Comparison of ENCODE assay signal across 19 mouse cellular contexts in the genomic region with DNA sequence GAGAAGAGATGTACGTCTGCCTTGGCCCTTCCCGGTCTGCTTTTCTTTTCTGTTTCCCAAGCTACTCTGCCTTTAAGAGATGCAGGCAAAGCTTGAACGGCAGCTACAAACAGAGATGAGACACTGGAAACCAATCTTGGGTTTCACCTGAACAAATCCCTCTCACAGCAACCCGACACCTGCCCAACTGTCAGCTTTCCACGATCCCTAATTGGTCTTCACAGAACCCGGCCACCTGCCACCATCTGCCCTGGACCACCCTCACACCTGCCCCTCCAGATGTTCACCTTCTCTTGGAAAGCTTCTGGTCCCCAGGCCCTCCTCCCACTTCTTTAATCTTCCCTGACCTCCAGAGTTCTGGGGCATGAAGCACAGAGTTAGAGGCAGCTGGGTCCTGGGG. TPM values are rescaled to one million over a fixed set of nuclear protein-coding genes. Genes with fewer than 3 reads are reported as not detected.
A peak's percentile ranks its signal among the peaks of the same experiment; 100 is the strongest.
DNase-seq lines count a peak whose midpoint lies in the region; ATAC-seq and TF ChIP-seq lines count a peak whose summit lies in the region.
"Had no signal": no experiment of that assay in that cellular context is flagged by ENCODE, and none has a peak within 500 bp of the region (broad histone marks: within the 10 kb centered on the region; RNA-seq: fewer than 3 reads in every experiment).

No protein-coding gene starts in this region.

- TF ChIP-seq CTCF in stomach, postnatal 0 days (IDR thresholded peaks at IDR 0.05; ENCODE audit: low read depth): no peak

- H3K9ac ChIP-seq in forebrain, embryonic 11.5 days (ENCODE audit: low read length): no peak overlapping the region; the same call in 1 of the 2 replicates
- no peak overlapping the region for H3K9ac ChIP-seq in forebrain, embryonic 15.5 days (replicated peaks)
- H3K9ac ChIP-seq in midbrain, embryonic 16.5 days (ENCODE audit: low read depth, low read length): no peak overlapping the region
- H3K9ac ChIP-seq in stomach, postnatal 0 days (ENCODE audit: low read length): no peak overlapping the region

- peak; percentile 46; the same call in 1 of the 2 replicates for ATAC-seq in forebrain, embryonic 11.5 days (replicated peaks; ENCODE audit: low FRiP score)
- ATAC-seq in forebrain, embryonic 15.5 days (replicated peaks): no peak
- ATAC-seq in midbrain, embryonic 16.5 days: no peak
- ATAC-seq in stomach, postnatal 0 days (ENCODE audit: low FRiP score, low TSS enrichment): no peak

- TF ChIP-seq EP300 in stomach, postnatal 0 days (optimal IDR thresholded peaks at IDR 0.05): no peak

- no peak overlapping the region for H3K4me2 ChIP-seq in forebrain, embryonic 11.5 days (ENCODE audit: low read depth, low read length, severe bottlenecking)
- no peak overlapping the region for H3K4me2 ChIP-seq in forebrain, embryonic 15.5 days (replicated peaks)
- no peak overlapping the region for H3K4me2 ChIP-seq in midbrain, embryonic 16.5 days (ENCODE audit: low read length)
- no peak overlapping the region for H3K4me2 ChIP-seq in stomach, postnatal 0 days (replicated peaks; ENCODE audit: low read depth)
- H3K4me2 ChIP-seq: liver, embryonic 11.5 days had no signal

- 45% methylated on average over 6 of the region's 6 CpGs for WGBS in forebrain, embryonic 11.5 days
- 31% methylated on average over 6 of the region's 6 CpGs for WGBS in forebrain, embryonic 15.5 days
- 44% methylated on average over 6 of the region's 6 CpGs for WGBS in midbrain, embryonic 10.5 days
- 37% methylated on average over 6 of the region's 6 CpGs for WGBS in midbrain, embryonic 16.5 days
- 31% methylated on average over 6 of the region's 6 CpGs for WGBS in embryonic facial prominence, embryonic 10.5 days
- WGBS in limb, embryonic 10.5 days: 34% methylated on average over 6 of the region's 6 CpGs
- 38% methylated on average over 6 of the region's 6 CpGs for WGBS in stomach, postnatal 0 days

- 0 out of 2 replicates have a peak, but pooled peaks cover 3% of the 10 kb centered on the region for H3K4me1 ChIP-seq in forebrain, embryonic 11.5 days (replicated peaks; ENCODE audit: control insufficient read depth, insufficient read depth, low read length)
- peaks cover 6% of the 10 kb centered on the region; the same call in 1 of the 2 replicates for H3K4me1 ChIP-seq in forebrain, embryonic 15.5 days
- peaks cover 39% of the 10 kb centered on the region for H3K4me1 ChIP-seq in midbrain, embryonic 10.5 days
- no peaks in the 10 kb centered on the region for H3K4me1 ChIP-seq in midbrain, embryonic 16.5 days (ENCODE audit: control insufficient read depth, insufficient read depth, low read length)
- peaks cover 41% of the 10 kb centered on the region for H3K4me1 ChIP-seq in embryonic facial prominence, embryonic 10.5 days
- H3K4me1 ChIP-seq in limb, embryonic 10.5 days: peaks cover 23% of the 10 kb centered on the region
- H3K4me1 ChIP-seq in stomach, postnatal 0 days (replicated peaks; ENCODE audit: control insufficient read depth, insufficient read depth): peaks cover 3% of the 10 kb centered on the region; the same call in 1 of the 2 replicates

- peak overlapping the region; percentile 27 for H3K27ac ChIP-seq in forebrain, embryonic 11.5 days (ENCODE audit: low read depth, low read length)
- H3K27ac ChIP-seq in forebrain, embryonic 15.5 days (replicated peaks): no peak overlapping the region
- peak overlapping the region; percentile 66 for H3K27ac ChIP-seq in midbrain, embryonic 10.5 days (replicated peaks)
- no peak overlapping the region for H3K27ac ChIP-seq in midbrain, embryonic 16.5 days (ENCODE audit: low read length)
- H3K27ac ChIP-seq in embryonic facial prominence, embryonic 10.5 days (replicated peaks): peak overlapping the region; percentile 61
- H3K27ac ChIP-seq in limb, embryonic 10.5 days: no peak overlapping the region
- H3K27ac ChIP-seq in stomach, postnatal 0 days (replicated peaks): no peak overlapping the region

- no peaks in the 10 kb centered on the region for H3K27me3 ChIP-seq in forebrain, embryonic 11.5 days (ENCODE audit: control insufficient read depth, insufficient read depth, low read length)
- no peaks in the 10 kb centered on the region for H3K27me3 ChIP-seq in forebrain, embryonic 15.5 days
- no peaks in the 10 kb centered on the region for H3K27me3 ChIP-seq in midbrain, embryonic 10.5 days (ENCODE audit: low read depth, poor library complexity, severe bottlenecking)
- H3K27me3 ChIP-seq in midbrain, embryonic 16.5 days (ENCODE audit: control insufficient read depth, insufficient read depth, low read depth, low read length): no peaks in the 10 kb centered on the region
- H3K27me3 ChIP-seq in embryonic facial prominence, embryonic 10.5 days (replicated peaks; ENCODE audit: low read depth, poor library complexity, severe bottlenecking): 0 out of 2 replicates have a peak, but pooled peaks cover 12% of the 10 kb centered on the region
- H3K27me3 ChIP-seq in limb, embryonic 10.5 days (ENCODE audit: low read depth, poor library complexity, severe bottlenecking): no peaks in the 10 kb centered on the region
- H3K27me3 ChIP-seq in stomach, postnatal 0 days (ENCODE audit: control insufficient read depth, insufficient read depth, low read length): no peaks in the 10 kb centered on the region
- H3K27me3 ChIP-seq: CH12.LX had no signal

- DNase-seq in forebrain, embryonic 11.5 days (ENCODE audit: low spot score): no peak
- DNase-seq in midbrain, embryonic 10.5 days (ENCODE audit: low spot score): no peak
- peak; percentile 72 for DNase-seq in embryonic facial prominence, embryonic 10.5 days (ENCODE audit: low spot score)
- DNase-seq in limb, embryonic 10.5 days (ENCODE audit: low spot score): peak; percentile 64
- DNase-seq in ovary, postnatal 36 days (ENCODE audit: low spot score): no peak
- DNase-seq in stomach, postnatal 0 days (ENCODE audit: low spot score): no peak
- DNase-seq: adrenal gland, postnatal 36 days; cerebellum, adult 2 months; gastrocnemius, postnatal 25 days; kidney, adult 8-10 months; kidney, postnatal 25 days; lung, adult 18-20 months; lung, postnatal 36 days; right cerebral cortex, adult 18-20 months; thymus, postnatal 14 days had no signal

- H3K4me3 ChIP-seq in forebrain, embryonic 11.5 days (ENCODE audit: low read depth, low read length): no peak overlapping the region
- H3K4me3 ChIP-seq in forebrain, embryonic 15.5 days: no peak overlapping the region
- H3K4me3 ChIP-seq in midbrain, embryonic 10.5 days: no peak overlapping the region
- H3K4me3 ChIP-seq in midbrain, embryonic 16.5 days (ENCODE audit: low read depth, low read length): no peak overlapping the region
- H3K4me3 ChIP-seq in embryonic facial prominence, embryonic 10.5 days: no peak overlapping the region
- no peak overlapping the region for H3K4me3 ChIP-seq in limb, embryonic 10.5 days
- H3K4me3 ChIP-seq in stomach, postnatal 0 days (ENCODE audit: low read depth, low read length): no peak overlapping the region

- no peaks in the 10 kb centered on the region for H3K36me3 ChIP-seq in forebrain, embryonic 11.5 days (ENCODE audit: control insufficient read depth, insufficient read depth, low read length)
- H3K36me3 ChIP-seq in forebrain, embryonic 15.5 days: no peaks in the 10 kb centered on the region
- H3K36me3 ChIP-seq in midbrain, embryonic 10.5 days: no peaks in the 10 kb centered on the region
- H3K36me3 ChIP-seq in midbrain, embryonic 16.5 days (ENCODE audit: control insufficient read depth, insufficient read depth, low read length): no peaks in the 10 kb centered on the region
- H3K36me3 ChIP-seq in embryonic facial prominence, embryonic 10.5 days (replicated peaks): no peaks in the 10 kb centered on the region
- H3K36me3 ChIP-seq in limb, embryonic 10.5 days: no peaks in the 10 kb centered on the region
- no peaks in the 10 kb centered on the region for H3K36me3 ChIP-seq in stomach, postnatal 0 days (ENCODE audit: control insufficient read depth, insufficient read depth, low read length)

- H3K9me3 ChIP-seq in forebrain, embryonic 11.5 days (ENCODE audit: control insufficient read depth, low read length): no peaks in the 10 kb centered on the region
- no peaks in the 10 kb centered on the region for H3K9me3 ChIP-seq in forebrain, embryonic 15.5 days
- H3K9me3 ChIP-seq in midbrain, embryonic 10.5 days (replicated peaks): no peaks in the 10 kb centered on the region
- no peaks in the 10 kb centered on the region for H3K9me3 ChIP-seq in midbrain, embryonic 16.5 days (replicated peaks; ENCODE audit: control insufficient read depth, low read length, poor library complexity, severe bottlenecking)
- H3K9me3 ChIP-seq in embryonic facial prominence, embryonic 10.5 days: no peaks in the 10 kb centered on the region
- no peaks in the 10 kb centered on the region for H3K9me3 ChIP-seq in limb, embryonic 10.5 days (replicated peaks)
- H3K9me3 ChIP-seq in stomach, postnatal 0 days (ENCODE audit: control insufficient read depth, low read length): no peaks in the 10 kb centered on the region

RNA-seq across cellular contexts. Expression of a gene that starts 41.8 kb away (rescaled TPM):
- 51.4 and 53.2 TPM in 2 replicates for polyA plus RNA-seq in forebrain, embryonic 11.5 days (2014; fragmentation: Nextera tagmentation; extraction: Ambion mirVana)
- polyA plus RNA-seq in forebrain, embryonic 15.5 days (2015; fragmentation: Nextera tagmentation; extraction: Ambion mirVana): 48.1 and 49.6 TPM in 2 replicates
- polyA plus RNA-seq in midbrain, embryonic 10.5 days (2016; fragmentation: Nextera tagmentation; extraction: Ambion mirVana): 54.1 and 65.9 TPM in 2 replicates
- polyA plus RNA-seq in midbrain, embryonic 16.5 days (2015; fragmentation: Nextera tagmentation; extraction: Ambion mirVana): 36.0 and 39.4 TPM in 2 replicates
- polyA plus RNA-seq in embryonic facial prominence, embryonic 10.5 days (2016; fragmentation: Nextera tagmentation; extraction: Ambion mirVana): 53.4 and 56.2 TPM in 2 replicates
- polyA plus RNA-seq in limb, embryonic 10.5 days (2016; fragmentation: Nextera tagmentation; extraction: Ambion mirVana): 46.5 and 57.1 TPM in 2 replicates
- 24.4 and 27.8 TPM in 2 replicates for polyA plus RNA-seq in stomach, postnatal 0 days (2015; fragmentation: Nextera tagmentation; extraction: Ambion mirVana)

RNA-seq across cellular contexts. Expression of a gene that starts 42.0 kb away (rescaled TPM):
- 166 and 173 TPM in 2 replicates for polyA plus RNA-seq in forebrain, embryonic 11.5 days (2014; fragmentation: Nextera tagmentation; extraction: Ambion mirVana)
- 148 and 166 TPM in 2 replicates for polyA plus RNA-seq in forebrain, embryonic 15.5 days (2015; fragmentation: Nextera tagmentation; extraction: Ambion mirVana)
- polyA plus RNA-seq in midbrain, embryonic 10.5 days (2016; fragmentation: Nextera tagmentation; extraction: Ambion mirVana): 172 and 188 TPM in 2 replicates
- 116 and 126 TPM in 2 replicates for polyA plus RNA-seq in midbrain, embryonic 16.5 days (2015; fragmentation: Nextera tagmentation; extraction: Ambion mirVana)
- polyA plus RNA-seq in embryonic facial prominence, embryonic 10.5 days (2016; fragmentation: Nextera tagmentation; extraction: Ambion mirVana): 146 and 164 TPM in 2 replicates
- polyA plus RNA-seq in limb, embryonic 10.5 days (2016; fragmentation: Nextera tagmentation; extraction: Ambion mirVana): 154 and 168 TPM in 2 replicates
- 172 and 179 TPM in 2 replicates for polyA plus RNA-seq in stomach, postnatal 0 days (2015; fragmentation: Nextera tagmentation; extraction: Ambion mirVana)

RNA-seq across cellular contexts. Expression of a gene that starts 48.4 kb away (rescaled TPM):
- polyA plus RNA-seq in forebrain, embryonic 11.5 days (2014; fragmentation: Nextera tagmentation; extraction: Ambion mirVana): 72.4 and 73.4 TPM in 2 replicates
- polyA plus RNA-seq in forebrain, embryonic 15.5 days (2015; fragmentation: Nextera tagmentation; extraction: Ambion mirVana): 65.9 and 69.9 TPM in 2 replicates
- 60.3 and 71.1 TPM in 2 replicates for polyA plus RNA-seq in midbrain, embryonic 10.5 days (2016; fragmentation: Nextera tagmentation; extraction: Ambion mirVana)
- polyA plus RNA-seq in midbrain, embryonic 16.5 days (2015; fragmentation: Nextera tagmentation; extraction: Ambion mirVana): 58.4 and 62.9 TPM in 2 replicates
- polyA plus RNA-seq in embryonic facial prominence, embryonic 10.5 days (2016; fragmentation: Nextera tagmentation; extraction: Ambion mirVana): 61.4 and 64.0 TPM in 2 replicates
- 41.6 and 49.1 TPM in 2 replicates for polyA plus RNA-seq in limb, embryonic 10.5 days (2016; fragmentation: Nextera tagmentation; extraction: Ambion mirVana)
- 18.6 and 22.7 TPM in 2 replicates for polyA plus RNA-seq in stomach, postnatal 0 days (2015; fragmentation: Nextera tagmentation; extraction: Ambion mirVana)

Comparison
In these comparisons a context has a peak if more than half of its experiments do, and no peak if none do; other contexts are left out.
1. H3K27ac ChIP-seq: peak in forebrain, embryonic 11.5 days (single experiment), midbrain, embryonic 10.5 days (single experiment) and embryonic facial prominence, embryonic 10.5 days (single experiment); none in forebrain, embryonic 15.5 days (single experiment), midbrain, embryonic 16.5 days (single experiment), limb, embryonic 10.5 days (single experiment) and stomach, postnatal 0 days (single experiment).
2. DNase-seq: peak in embryonic facial prominence, embryonic 10.5 days (single experiment) and limb, embryonic 10.5 days (single experiment); none in forebrain, embryonic 11.5 days (single experiment), midbrain, embryonic 10.5 days (single experiment), ovary, postnatal 36 days (single experiment) and stomach, postnatal 0 days (single experiment).